Mouse (Mus musculus) bone marrow macrophage, adult 2 months (primary cell): ENCODE results near the gene Fxyd6.

Source experiments
- CTCF ChIP-seq: IDR thresholded peaks from 2 replicates; pipeline ENCODE4 v1.5.1; 2012; ENCODE audit warnings: low read depth, mild to moderate bottlenecking, low read length, moderate library complexity
- POLR2A ChIP-seq: IDR thresholded peaks from 2 replicates; pipeline ENCODE4 v1.6.1; 2012; ENCODE audit warnings: mild to moderate bottlenecking, low read depth, low read length, borderline replicate concordance

DNA sequence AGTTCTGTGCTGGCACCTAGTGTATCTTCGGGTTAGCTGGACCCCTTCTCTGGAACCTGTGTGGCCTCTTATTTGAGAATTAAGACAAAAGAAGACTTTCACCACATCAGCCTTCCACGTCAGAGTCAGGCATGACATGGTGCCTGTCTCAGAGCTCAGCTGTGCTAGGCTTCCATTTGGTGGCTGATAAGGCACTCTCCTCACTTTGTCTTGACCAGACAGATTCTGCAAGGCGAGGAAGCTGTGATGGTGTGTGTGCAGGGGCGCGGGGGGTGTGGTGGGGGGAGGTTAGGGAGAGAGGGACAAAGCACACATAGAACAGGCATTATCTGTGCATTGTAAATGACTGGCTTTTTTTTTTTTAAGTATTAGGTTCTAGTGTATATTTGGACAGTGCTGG lies 59.4 kb downstream of the Fxyd6 start:
- no peak for TF ChIP-seq POLR2A
- no peak for TF ChIP-seq CTCF
